Mouse (Mus musculus) kidney, adult 10 weeks (tissue): ENCODE results near the gene Pim3. TPM values are rescaled to one million over a fixed set of nuclear protein-coding genes. Genes with fewer than 3 reads are reported as not detected.

Experiments
- polyA plus RNA-seq: library from polyadenylated mRNA; stranded (reverse); fragments of 350-450 nt; fragmentation: Illumina TruSeq; extraction: RNeasy Lipid Tissue Mini Kit (QIAGEN cat#74804); gene quantifications from one replicate; pipeline ENCODE4 v1.2.3, GENCODE M21; 2014; ENCODE audit warnings: low read depth, low replicate concordance

Gene Pim3
- 4.6 TPM for polyA plus RNA-seq

DNA sequence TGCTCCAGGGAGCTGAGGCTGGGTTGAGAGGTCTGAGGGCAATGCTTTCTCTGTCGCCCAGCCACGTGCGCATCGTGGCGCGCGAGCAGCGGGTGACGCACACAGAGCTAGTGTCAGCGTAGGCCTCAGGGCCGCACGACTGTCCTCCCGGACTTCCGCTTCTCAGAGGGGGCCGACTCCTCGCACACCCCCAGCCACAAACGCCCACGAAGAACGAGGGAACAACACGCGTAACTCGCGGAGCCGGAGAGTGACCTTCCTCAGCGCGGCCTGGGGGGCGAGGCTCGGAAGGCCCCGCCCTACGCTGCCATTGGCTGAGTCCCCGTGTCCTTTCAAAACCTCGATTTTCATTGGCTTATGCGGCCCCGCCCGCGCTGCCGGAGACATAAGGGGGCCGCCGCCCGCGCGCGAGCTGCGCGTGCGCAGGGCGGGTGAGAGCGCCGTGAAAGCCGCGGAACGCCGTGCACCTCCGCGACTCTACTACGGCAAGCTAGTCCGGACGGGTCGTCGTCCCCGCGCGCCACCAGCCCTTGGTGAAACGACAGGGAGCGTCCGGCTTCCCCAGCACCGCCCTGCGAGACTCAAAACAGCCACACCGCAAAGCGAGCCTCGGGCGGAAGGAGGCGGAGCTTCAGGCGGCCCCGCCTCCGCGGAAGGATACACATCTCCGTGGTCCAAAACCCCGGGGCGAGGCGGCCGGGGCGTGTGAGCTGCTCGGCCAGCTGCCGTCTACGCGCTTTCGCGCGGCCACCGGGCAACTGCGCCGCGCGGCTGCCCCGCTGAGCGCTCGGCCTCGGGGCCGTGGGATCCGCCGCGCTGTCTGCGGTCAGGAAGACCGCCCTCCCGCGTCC is at the start of gene Pim3:
Gene Pim3 (plus strand): TSS at position 415 of the 851 bp plus-strand sequence.

DNA sequence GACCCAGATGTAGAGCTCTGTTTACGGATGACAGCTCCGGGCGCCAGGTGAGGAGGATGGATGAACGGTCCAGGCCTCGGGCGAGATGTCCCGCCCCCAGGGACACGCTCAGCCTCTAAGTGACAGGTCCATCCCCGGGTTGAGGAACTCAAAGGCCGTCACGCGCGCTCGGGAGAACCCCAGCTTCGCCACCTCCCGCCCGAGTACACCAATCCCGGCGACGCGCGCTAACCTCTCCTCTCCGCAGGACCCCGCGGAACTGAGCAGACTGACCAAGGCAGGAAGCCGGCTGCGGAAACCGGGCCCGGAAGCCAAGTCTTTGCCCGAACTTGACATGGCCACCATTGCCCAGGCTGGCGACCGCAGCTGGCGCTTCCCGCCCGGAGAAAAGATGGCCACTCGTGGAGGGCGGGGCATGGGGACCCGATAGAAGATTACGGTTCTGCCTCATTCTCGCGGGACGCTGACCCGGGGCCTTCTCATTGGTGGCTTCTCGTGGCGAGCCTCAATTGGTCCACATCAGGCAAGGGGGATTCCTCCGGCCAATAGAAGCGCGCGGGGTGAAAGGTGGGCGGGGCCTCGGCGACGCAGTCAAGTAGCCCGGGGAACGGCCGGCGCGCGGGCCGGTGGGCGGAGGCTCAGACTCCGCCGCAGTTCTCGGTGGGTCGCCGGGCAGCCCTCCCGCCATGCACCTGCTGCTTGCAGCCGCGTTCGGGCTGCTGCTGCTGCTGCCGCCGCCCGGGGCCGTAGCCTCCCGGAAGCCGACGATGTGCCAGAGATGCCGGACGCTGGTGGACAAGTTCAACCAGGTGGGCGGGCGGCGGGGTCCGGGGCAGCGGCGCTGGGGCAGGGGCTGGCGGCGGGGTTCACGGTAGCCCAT is 42.7 kb upstream of the Pim3 start, which contains the start of the genes Alg12 and Creld2:
Gene Alg12 (minus strand): TSS at position 293 of the 880 bp plus-strand sequence.
Gene Creld2 (plus strand): TSS at position 621 of the 880 bp plus-strand sequence.

Other genes starting within 250 kb of the Pim3 start
- 14.7 TPM for gene Brd1, start 128.0 kb upstream of the Pim3 start, polyA plus RNA-seq
- gene Zbed4, start 110.5 kb upstream of the Pim3 start, polyA plus RNA-seq, result 16.1 TPM
- gene Alg12, start 42.9 kb upstream of the Pim3 start, polyA plus RNA-seq, result 3.8 TPM
- 7.0 TPM for gene Creld2, start 42.5 kb upstream of the Pim3 start, polyA plus RNA-seq
- gene Ttll8, start 92.2 kb downstream of the Pim3 start, polyA plus RNA-seq, result not detected
- not detected for gene Mlc1, start 116.8 kb downstream of the Pim3 start, polyA plus RNA-seq
- gene Mov10l1, start 120.7 kb downstream of the Pim3 start, polyA plus RNA-seq, result not detected
- gene Panx2, start 197.5 kb downstream of the Pim3 start, polyA plus RNA-seq, result not detected
- 3.3 TPM for gene Trabd, start 212.9 kb downstream of the Pim3 start, polyA plus RNA-seq
- gene Selenoo, start 226.9 kb downstream of the Pim3 start, polyA plus RNA-seq, result 5.5 TPM